Mouse (Mus musculus): ENCODE data around the gene D17Wsu92e.

DNA sequence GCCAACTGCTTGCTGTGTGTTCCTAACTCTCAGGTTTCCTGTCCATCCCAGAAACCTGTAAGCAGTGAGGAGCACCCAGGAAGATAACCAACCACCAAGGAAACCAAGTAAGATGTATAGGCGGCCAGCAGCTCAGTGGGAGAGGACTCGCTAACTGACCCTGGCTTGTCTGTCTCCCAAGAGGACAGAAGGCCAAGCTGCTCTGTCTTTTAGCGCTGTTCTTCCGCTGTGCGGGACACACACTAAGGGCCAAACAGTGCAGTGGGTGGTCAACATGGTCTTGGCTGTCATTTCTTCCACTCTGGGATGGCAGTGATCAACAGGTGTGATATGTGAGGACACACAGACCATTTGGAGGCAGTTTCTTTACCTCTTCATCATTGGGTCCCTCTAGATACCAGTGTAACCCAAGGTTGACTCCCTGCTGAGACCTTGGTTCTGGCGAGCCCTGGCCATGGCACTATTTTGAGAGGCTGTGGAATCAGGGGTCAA, 70.0 kb downstream of the D17Wsu92e start:
- TF ChIP-seq POLR2A (IDR thresholded peaks at IDR 0.05; ENCODE audit: extremely low read depth, insufficient read depth, low read length) (no peak), CTCF (IDR thresholded peaks at IDR 0.05; ENCODE audit: low read depth, low read length) (no peak)
